Mouse (Mus musculus) neural tube, embryonic 12.5 days (tissue): Measurements from ENCODE around the gene Olfr481. TPM values are rescaled to one million over a fixed set of nuclear protein-coding genes. Genes with fewer than 3 reads are reported as not detected.

Experiments used
- ATAC-seq: fragments of 200-750 bp; cut with Nextera tagmentation; 2 replicates; pipeline ENCODE4 v1.8.0; 2017; ENCODE audit warnings: low read depth, mild to moderate bottlenecking, moderate TSS enrichment, moderate library complexity; ENCODE audit not compliant: low FRiP score
- H3K27ac ChIP-seq: fragments of 300-500 bp; sonication (generic); 2 replicates; pipeline ENCODE4 v1.5.1; 2016
- H3K27me3 ChIP-seq: fragments of 300-500 bp; sonication (generic); replicated peaks from 2 replicates; pipeline ENCODE4 v1.6.1; 2016; ENCODE audit warnings: mild to moderate bottlenecking
- H3K36me3 ChIP-seq: fragments of 300-500 bp; sonication (generic); 2 replicates; pipeline ENCODE4 v1.6.1; 2016; ENCODE audit warnings: mild to moderate bottlenecking
- H3K4me1 ChIP-seq: fragments of 300-500 bp; sonication (generic); 2 replicates; pipeline ENCODE4 v1.6.1; 2016
- H3K4me2 ChIP-seq: fragments of 300-500 bp; sonication (generic); replicated peaks from 2 replicates; pipeline ENCODE4 v1.6.1; 2016; ENCODE audit warnings: mild to moderate bottlenecking
- H3K4me3 ChIP-seq: fragments of 300-500 bp; sonication (generic); 2 replicates; pipeline ENCODE4 v1.5.1; 2016
- H3K9ac ChIP-seq: fragments of 300-500 bp; sonication (generic); 2 replicates; pipeline ENCODE4 v1.6.1; 2016; ENCODE audit warnings: mild to moderate bottlenecking
- H3K9me3 ChIP-seq: fragments of 300-500 bp; sonication (generic); 2 replicates; pipeline ENCODE4 v1.6.1; 2016; ENCODE audit warnings: mild to moderate bottlenecking
- WGBS: fragments of 180-500 bp; shearing (Covaris S2); methylation state at CpG from one replicate; pipeline ENCODE4 v1.1.7; 2016; 5-methylcytosine and 5-hydroxymethylcytosine counted together
- polyA plus RNA-seq: library from polyadenylated mRNA; unstranded; fragments of >200 nt; fragmentation: Nextera tagmentation; extraction: Ambion mirVana; gene quantifications from 2 replicates; pipeline ENCODE4 v1.2.1, GENCODE M21; 2016

Gene Olfr481
- not detected in 2 replicates for polyA plus RNA-seq

GRCm38 (mm10) chr7:108079555-108079954 is at the start of gene Olfr481:
Gene Olfr481, plus strand, starts transcription at chr7:108079855.
- Histone ChIP-seq H3K4me1 (no peaks in the 10 kb centered on the region), H3K4me3 (no peak within 1 kb of the TSS), H3K36me3 (no peaks in the 10 kb centered on the region), H3K9ac (no peak within 1 kb of the TSS), H3K27ac (no peak within 1 kb of the TSS), H3K9me3 (no peaks in the 10 kb centered on the region), H3K4me2 (no peak within 1 kb of the TSS), H3K27me3 (no peaks in the 10 kb centered on the region)
- ATAC-seq, result no peak

DNA sequence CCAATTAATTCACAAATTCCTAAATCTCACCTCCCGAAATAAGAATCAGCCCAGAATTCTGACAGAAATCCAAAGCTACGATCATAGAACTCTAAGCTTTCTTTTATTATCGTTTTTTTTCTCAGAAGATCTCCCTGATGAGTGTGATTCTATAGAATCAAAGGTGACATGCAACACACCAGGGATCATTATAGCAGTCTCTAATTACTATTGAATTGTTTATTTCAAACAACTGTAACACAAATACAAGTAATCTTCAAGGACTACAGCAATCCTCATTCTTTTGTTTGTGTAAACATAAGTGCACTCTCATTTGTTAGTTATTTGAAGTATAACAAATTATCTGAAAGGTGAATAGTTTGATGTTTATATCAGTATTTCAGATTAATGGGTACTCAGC is 45.8 kb upstream of the Olfr481 start, which contains the start of gene Olfr478:
Olfr478 (minus strand) TSS at position 101 of the 400 bp plus-strand sequence.
- WGBS, result 85% methylated on average over 3 of the region's 3 CpGs
- ATAC-seq, result no peak
- Histone ChIP-seq H3K27ac (no peak within 1 kb of the TSS), H3K4me2 (no peak within 1 kb of the TSS), H3K9ac (no peak within 1 kb of the TSS), H3K4me1 (no peaks in the 10 kb centered on the region), H3K4me3 (no peak within 1 kb of the TSS), H3K27me3 (no peaks in the 10 kb centered on the region), H3K36me3 (no peaks in the 10 kb centered on the region), H3K9me3 (no peaks in the 10 kb centered on the region; the same call in 1 of the 2 replicates)

DNA sequence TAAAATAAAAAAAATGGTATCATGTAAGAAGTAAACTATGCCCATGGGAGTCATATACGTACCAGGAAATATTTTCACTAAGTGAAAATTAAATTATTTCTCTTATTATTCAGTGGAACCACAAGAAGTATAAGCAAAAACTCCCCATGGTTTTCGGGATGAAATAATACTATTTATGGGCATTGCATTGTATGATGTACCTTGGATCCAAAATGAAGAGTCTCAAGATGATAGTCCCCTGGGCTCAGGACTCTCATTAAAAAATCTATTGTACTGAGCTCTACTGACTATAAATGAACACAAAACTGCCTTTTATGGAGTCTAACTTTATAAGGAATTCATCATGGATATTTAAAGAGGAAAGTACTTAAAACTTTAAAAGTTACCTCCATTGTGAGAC is 29.3 kb upstream of the Olfr481 start, which contains the start of gene Olfr479:
Olfr479 (plus strand) TSS at position 301 of the 400 bp plus-strand sequence.
- Histone ChIP-seq H3K9ac (no peak within 1 kb of the TSS), H3K4me3 (no peak within 1 kb of the TSS), H3K4me2 (no peak within 1 kb of the TSS), H3K9me3 (no peaks in the 10 kb centered on the region), H3K4me1 (no peaks in the 10 kb centered on the region), H3K27ac (no peak within 1 kb of the TSS), H3K27me3 (no peaks in the 10 kb centered on the region), H3K36me3 (no peaks in the 10 kb centered on the region)
- 87% methylated on average over 2 of the region's 2 CpGs for WGBS
- ATAC-seq, result no peak

- H3K9me3 ChIP-seq, result no peaks in the 10 kb centered on the region
- no peaks in the 10 kb centered on the region for H3K36me3 ChIP-seq
- no peak within 1 kb of the TSS for H3K4me2 ChIP-seq
- H3K4me3 ChIP-seq, result no peak within 1 kb of the TSS
- H3K27me3 ChIP-seq, result no peaks in the 10 kb centered on the region
- WGBS, result 91% methylated on average over 1 of the region's 1 CpGs
- no peak within 1 kb of the TSS for H3K27ac ChIP-seq
- no peak within 1 kb of the TSS for H3K9ac ChIP-seq
- no peak for ATAC-seq
- H3K4me1 ChIP-seq, result no peaks in the 10 kb centered on the region
Measured at GRCm38 (mm10) chr7:108067246-108067645, 12.4 kb upstream of the Olfr481 start, which contains the start of gene Olfr480. Gene Olfr480, minus strand, starts transcription at chr7:108067346.

DNA sequence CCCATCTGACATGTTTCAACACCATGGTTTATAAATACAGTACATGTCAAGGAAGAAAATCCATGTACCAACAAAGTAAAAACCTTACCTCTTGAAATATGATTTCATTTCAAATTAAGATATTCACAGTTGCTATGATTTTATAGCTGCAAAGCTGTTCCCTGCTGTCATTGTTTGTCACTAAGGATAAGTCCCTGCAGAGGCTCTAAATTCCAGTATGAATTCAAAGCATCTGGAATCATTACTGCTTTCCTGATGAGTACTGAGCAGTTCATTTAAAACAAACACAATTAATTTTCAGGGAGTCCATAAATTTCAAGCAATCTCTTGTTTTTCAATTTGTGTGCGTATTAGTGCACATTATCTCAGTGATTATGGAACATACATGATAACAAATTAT is 17.8 kb downstream of the Olfr481 start, which contains the start of gene Olfr482:
Olfr482 (minus strand) TSS at position 101 of the 400 bp plus-strand sequence.
- H3K9ac ChIP-seq, result no peak within 1 kb of the TSS
- no peaks in the 10 kb centered on the region for H3K27me3 ChIP-seq
- WGBS, result 80% methylated on average over 1 of the region's 1 CpGs
- no peaks in the 10 kb centered on the region for H3K4me1 ChIP-seq
- no peak within 1 kb of the TSS for H3K27ac ChIP-seq
- H3K4me2 ChIP-seq, result no peak within 1 kb of the TSS
- H3K36me3 ChIP-seq, result no peaks in the 10 kb centered on the region
- no peak for ATAC-seq
- H3K9me3 ChIP-seq, result no peaks in the 10 kb centered on the region
- no peak within 1 kb of the TSS for H3K4me3 ChIP-seq

DNA sequence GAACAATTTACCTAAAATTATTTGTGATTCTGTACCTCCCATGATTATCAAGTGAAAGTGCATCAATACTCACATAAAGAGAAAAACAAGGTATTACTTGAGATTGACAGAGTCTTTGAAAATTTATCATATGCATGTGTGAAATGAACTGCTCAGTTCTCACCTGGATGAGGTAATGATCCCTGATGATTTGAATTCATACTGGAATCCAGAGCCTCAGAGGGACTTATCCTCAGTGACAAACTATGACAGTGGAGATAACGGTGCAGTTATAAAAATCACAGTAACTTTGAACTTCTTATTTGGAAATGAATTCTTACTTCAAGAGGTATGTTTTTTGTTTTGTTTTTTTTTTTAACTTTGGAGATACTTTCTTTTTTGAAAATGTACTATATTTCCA is 20.9 kb downstream of the Olfr481 start, which contains the start of gene Olfr483:
Olfr483 (plus strand) TSS at position 301 of the 400 bp plus-strand sequence.
- no peak within 1 kb of the TSS for H3K4me2 ChIP-seq
- WGBS, result 91% methylated on average over 1 of the region's 1 CpGs
- H3K36me3 ChIP-seq, result no peaks in the 10 kb centered on the region
- no peaks in the 10 kb centered on the region for H3K27me3 ChIP-seq
- H3K9ac ChIP-seq, result no peak within 1 kb of the TSS
- H3K9me3 ChIP-seq, result no peaks in the 10 kb centered on the region
- H3K4me1 ChIP-seq, result no peaks in the 10 kb centered on the region
- no peak within 1 kb of the TSS for H3K4me3 ChIP-seq
- H3K27ac ChIP-seq, result no peak within 1 kb of the TSS
- ATAC-seq, result no peak

- H3K36me3 ChIP-seq, result no peaks in the 10 kb centered on the region
- no peak overlapping the region for H3K27ac ChIP-seq
- H3K9me3 ChIP-seq, result no peaks in the 10 kb centered on the region
- 3% methylated on average over 1 of the region's 1 CpGs for WGBS
- H3K9ac ChIP-seq, result no peak overlapping the region
- no peaks in the 10 kb centered on the region for H3K27me3 ChIP-seq
- no peaks in the 10 kb centered on the region for H3K4me1 ChIP-seq
- no peak for ATAC-seq
- H3K4me3 ChIP-seq, result no peak overlapping the region
- H3K4me2 ChIP-seq, result no peak overlapping the region
Measured at GRCm38 (mm10) chr7:108120681-108121080, 41.0 kb downstream of the Olfr481 start.

GRCm38 (mm10) chr7:108121416-108121815 is 41.8 kb downstream of the Olfr481 start:
- H3K27ac ChIP-seq, result no peak overlapping the region
- no peaks in the 10 kb centered on the region for H3K36me3 ChIP-seq
- ATAC-seq, result no peak
- no peaks in the 10 kb centered on the region for H3K27me3 ChIP-seq
- no peak overlapping the region for H3K4me3 ChIP-seq
- WGBS, result 76% methylated on average over 1 of the region's 1 CpGs
- no peak overlapping the region for H3K4me2 ChIP-seq
- no peak overlapping the region for H3K9ac ChIP-seq
- no peaks in the 10 kb centered on the region for H3K4me1 ChIP-seq
- no peaks in the 10 kb centered on the region for H3K9me3 ChIP-seq

GRCm38 (mm10) chr7:108127349-108127748 is 47.7 kb downstream of the Olfr481 start, which contains the start of gene Olfr484:
Gene Olfr484, minus strand, starts transcription at chr7:108127449.
- Histone ChIP-seq H3K4me3 (no peak within 1 kb of the TSS), H3K27me3 (no peaks in the 10 kb centered on the region), H3K9ac (no peak within 1 kb of the TSS), H3K36me3 (no peaks in the 10 kb centered on the region), H3K4me1 (no peaks in the 10 kb centered on the region), H3K9me3 (no peaks in the 10 kb centered on the region), H3K4me2 (no peak within 1 kb of the TSS), H3K27ac (no peak within 1 kb of the TSS)
- ATAC-seq, result no peak

Other genes starting within 250 kb of the Olfr481 start
- not detected in 2 replicates for gene Olfr470, start 232.4 kb upstream of the Olfr481 start, polyA plus RNA-seq
- 0.04 TPM in 1 of 2 replicates, not detected in the other for gene Olfr472, start 182.0 kb upstream of the Olfr481 start, polyA plus RNA-seq
- not detected in 2 replicates for gene Olfr473, start 149.4 kb upstream of the Olfr481 start, polyA plus RNA-seq
- not detected in 2 replicates for gene Olfr474, start 125.2 kb upstream of the Olfr481 start, polyA plus RNA-seq
- not detected in 2 replicates for gene Olfr476, start 115.1 kb upstream of the Olfr481 start, polyA plus RNA-seq
- gene Olfr477, start 93.2 kb upstream of the Olfr481 start, polyA plus RNA-seq, result not detected in 2 replicates
- gene Olfr478, start 45.9 kb upstream of the Olfr481 start, polyA plus RNA-seq, result not detected in 2 replicates
- not detected in 2 replicates for gene Olfr479, start 29.2 kb upstream of the Olfr481 start, polyA plus RNA-seq
- not detected in 2 replicates for gene Olfr480, start 12.5 kb upstream of the Olfr481 start, polyA plus RNA-seq
- gene Olfr482, start 17.7 kb downstream of the Olfr481 start, polyA plus RNA-seq, result 0.14 TPM in 1 of 2 replicates, not detected in the other
- not detected in 2 replicates for gene Olfr483, start 21.0 kb downstream of the Olfr481 start, polyA plus RNA-seq
- gene Olfr484, start 47.6 kb downstream of the Olfr481 start, polyA plus RNA-seq, result not detected in 2 replicates
- gene Olfr485, start 80.0 kb downstream of the Olfr481 start, polyA plus RNA-seq, result not detected in 2 replicates
- gene Olfr486, start 92.9 kb downstream of the Olfr481 start, polyA plus RNA-seq, result not detected in 2 replicates
- not detected in 2 replicates for gene Olfr487, start 134.8 kb downstream of the Olfr481 start, polyA plus RNA-seq
- gene Olfr488, start 178.5 kb downstream of the Olfr481 start, polyA plus RNA-seq, result not detected in 2 replicates
- gene Olfr490, start 209.1 kb downstream of the Olfr481 start, polyA plus RNA-seq, result not detected in 2 replicates
- not detected in 2 replicates for gene Olfr491, start 233.6 kb downstream of the Olfr481 start, polyA plus RNA-seq
- not detected in 2 replicates for gene Olfr492, start 243.8 kb downstream of the Olfr481 start, polyA plus RNA-seq